Mouse (Mus musculus) frontal cortex, adult 2 months (tissue): ENCODE results near the gene Isoc2b. TPM values are rescaled to one million over a fixed set of nuclear protein-coding genes. Genes with fewer than 3 reads are reported as not detected.

Experiments used
- polyA plus RNA-seq: library from polyadenylated mRNA; depleted of rRNA; stranded (reverse); fragments of >200 nt; gene quantifications from 2 replicates; pipeline ENCODE4 v1.2.3, GENCODE M21; 2012; rRNA removed

Gene Isoc2b
- polyA plus RNA-seq, 1 experiment = 10.6 TPM

Other genes with a start within 250 kb of the Isoc2b start
- 37.9 and 45.7 TPM in 2 replicates for gene Tmem86b, start 238.8 kb downstream of the Isoc2b start, polyA plus RNA-seq
- gene Ppp6r1, start 211.2 kb downstream of the Isoc2b start, polyA plus RNA-seq = 128 and 129 TPM in 2 replicates
- 98.4 and 107 TPM in 2 replicates for gene Hspbp1, start 185.2 kb downstream of the Isoc2b start, polyA plus RNA-seq
- 244 and 251 TPM in 2 replicates for gene Brsk1, start 179.7 kb downstream of the Isoc2b start, polyA plus RNA-seq
- gene Tmem150b, start 145.0 kb downstream of the Isoc2b start, polyA plus RNA-seq = 0.13 and 0.14 TPM in 2 replicates
- 74.3 and 83.4 TPM in 2 replicates for gene Kmt5c, start 130.1 kb downstream of the Isoc2b start, polyA plus RNA-seq
- gene Cox6b2, start 117.2 kb downstream of the Isoc2b start, polyA plus RNA-seq = 16.1 and 19.8 TPM in 2 replicates
- gene Fam71e2, start 99.0 kb downstream of the Isoc2b start, polyA plus RNA-seq = 0.02 TPM in 1 of 2 replicates, not detected in the other
- 0.25 and 0.38 TPM in 2 replicates for gene Il11, start 87.4 kb downstream of the Isoc2b start, polyA plus RNA-seq
- not detected in 2 replicates for gene Tmem190, start 87.3 kb downstream of the Isoc2b start, polyA plus RNA-seq
- gene Tmem238, start 80.6 kb downstream of the Isoc2b start, polyA plus RNA-seq = 4.3 and 5.1 TPM in 2 replicates
- gene Rpl28, start 77.4 kb downstream of the Isoc2b start, polyA plus RNA-seq = 306 and 348 TPM in 2 replicates
- 146 and 177 TPM in 2 replicates for gene Ube2s, start 57.7 kb downstream of the Isoc2b start, polyA plus RNA-seq
- 149 and 155 TPM in 2 replicates for gene Shisa7, start 25.6 kb downstream of the Isoc2b start, polyA plus RNA-seq
- gene Isoc2a, start 6.9 kb upstream of the Isoc2b start, polyA plus RNA-seq = 10.7 and 12.0 TPM in 2 replicates
- 0.44 and 0.53 TPM in 2 replicates for gene Gm36210, start 36.3 kb upstream of the Isoc2b start, polyA plus RNA-seq
- 9.6 and 10.8 TPM in 2 replicates for gene Zfp628, start 45.0 kb upstream of the Isoc2b start, polyA plus RNA-seq
- 99.2 and 108 TPM in 2 replicates for gene Nat14, start 51.8 kb upstream of the Isoc2b start, polyA plus RNA-seq
- 11.1 and 12.5 TPM in 2 replicates for gene Ssc5d, start 55.5 kb upstream of the Isoc2b start, polyA plus RNA-seq
- 0.22 and 0.27 TPM in 2 replicates for gene Sbk2, start 94.1 kb upstream of the Isoc2b start, polyA plus RNA-seq
- 2.2 and 2.5 TPM in 2 replicates for gene Sbk3, start 100.9 kb upstream of the Isoc2b start, polyA plus RNA-seq
- gene Zfp579, start 125.9 kb upstream of the Isoc2b start, polyA plus RNA-seq = 49.7 and 60.9 TPM in 2 replicates
- 11.7 and 13.5 TPM in 2 replicates for gene Zfp524, start 144.2 kb upstream of the Isoc2b start, polyA plus RNA-seq
- 22.7 TPM in 2 replicates for gene Fiz1, start 144.4 kb upstream of the Isoc2b start, polyA plus RNA-seq
- gene Gm44973, start 145.2 kb upstream of the Isoc2b start, polyA plus RNA-seq = not detected in 2 replicates
- 33.1 and 35.5 TPM in 2 replicates for gene Zfp865, start 150.1 kb upstream of the Isoc2b start, polyA plus RNA-seq
- gene Ccdc106, start 150.3 kb upstream of the Isoc2b start, polyA plus RNA-seq = 80.6 and 81.7 TPM in 2 replicates
- not detected in 2 replicates for gene 4632433K11Rik, start 163.9 kb upstream of the Isoc2b start, polyA plus RNA-seq
- gene Zfp784, start 168.2 kb upstream of the Isoc2b start, polyA plus RNA-seq = 8.4 and 8.8 TPM in 2 replicates
- gene Zfp580, start 181.3 kb upstream of the Isoc2b start, polyA plus RNA-seq = 49.7 and 56.0 TPM in 2 replicates
- gene U2af2, start 191.9 kb upstream of the Isoc2b start, polyA plus RNA-seq = 225 and 229 TPM in 2 replicates
- gene Epn1, start 210.0 kb upstream of the Isoc2b start, polyA plus RNA-seq = 387 and 425 TPM in 2 replicates
- gene Rfpl4, start 246.7 kb upstream of the Isoc2b start, polyA plus RNA-seq = not detected in 2 replicates